Mouse (Mus musculus) stomach, postnatal 0 days (tissue): ENCODE measurements around the gene Lmntd1.

Experiments
- CTCF ChIP-seq: IDR thresholded peaks from 2 replicates; pipeline ENCODE4 v1.5.1; 2016; ENCODE audit warnings: antibody characterized with exemption, low read depth, mild to moderate bottlenecking, moderate library complexity
- EP300 ChIP-seq: optimal IDR thresholded peaks from 2 replicates; pipeline ENCODE3; 2016; ENCODE audit warnings: antibody characterized with exemption

DNA sequence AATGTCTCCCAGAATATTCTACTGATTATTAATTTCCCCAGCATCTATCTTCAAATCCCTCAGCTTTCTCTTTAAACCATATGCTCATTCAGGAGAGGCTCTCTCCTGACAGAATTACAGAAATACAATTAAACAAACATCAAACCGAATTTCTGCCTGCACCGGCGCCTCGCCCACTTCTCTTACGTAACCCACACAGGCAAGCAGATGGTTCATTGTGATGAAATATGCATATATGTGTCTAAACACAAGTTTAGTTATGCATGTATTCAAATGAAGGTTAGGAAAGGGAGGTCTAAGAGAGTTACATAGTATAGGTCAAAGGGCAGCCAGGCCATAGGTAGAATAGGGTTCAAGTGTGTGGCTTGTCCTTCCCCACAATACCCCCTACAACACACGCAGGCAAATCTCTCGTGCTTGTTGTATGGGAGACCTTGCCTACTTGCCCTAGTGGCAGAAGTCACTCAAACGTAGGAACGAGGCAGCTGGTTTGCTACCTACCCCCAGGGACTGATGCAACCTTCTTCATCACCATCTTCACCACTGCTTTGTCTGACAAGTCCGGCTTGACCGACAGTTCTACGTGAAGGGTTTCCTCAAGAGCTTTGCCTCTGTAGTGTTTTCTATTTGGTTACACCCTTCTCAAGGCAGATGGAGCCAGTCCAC, 287.8 kb downstream of the Lmntd1 start:
- TF ChIP-seq CTCF (no peak), EP300 (no peak)
